Mouse (Mus musculus) embryonic fibroblast, embryonic 13.5 days (primary cell): ENCODE measurements around the gene Rgs6. TPM values are rescaled to one million over a fixed set of nuclear protein-coding genes. Genes with fewer than 3 reads are reported as not detected.

ENCODE experiments used
- H3K27ac ChIP-seq: 2 replicates; pipeline ENCODE4 v1.5.1; 2012; ENCODE audit warnings: low read length, control low read depth, inconsistent platforms; ENCODE audit not compliant: insufficient read depth
- H3K4me1 ChIP-seq: 2 replicates; pipeline ENCODE4 v1.6.1; 2011; ENCODE audit warnings: low read length; ENCODE audit not compliant: control insufficient read depth, insufficient read depth
- H3K4me3 ChIP-seq: 2 replicates; pipeline ENCODE4 v1.5.1; 2011; ENCODE audit warnings: mild to moderate bottlenecking, control low read depth, low read length; ENCODE audit not compliant: insufficient read depth
- CTCF ChIP-seq: IDR thresholded peaks from 2 replicates; pipeline ENCODE4 v1.5.1; 2011; ENCODE audit warnings: mild to moderate bottlenecking, control low read depth, low read length, moderate library complexity, borderline replicate concordance; ENCODE audit not compliant: insufficient read depth
- POLR2A ChIP-seq: IDR thresholded peaks from 2 replicates; pipeline ENCODE4 v1.6.1; 2011; ENCODE audit warnings: low read depth, mild to moderate bottlenecking, control low read depth, low read length, moderate library complexity
- polyA plus RNA-seq: library from polyadenylated mRNA; stranded (reverse); fragments of >200 nt; gene quantifications from 2 replicates; pipeline ENCODE4 v1.2.4, GENCODE M21; 2011; ENCODE audit warnings: low read depth; ENCODE audit not compliant: missing spikeins, insufficient read length

Rgs6 gene
- polyA plus RNA-seq, 1 experiment = 3.0 TPM

DNA sequence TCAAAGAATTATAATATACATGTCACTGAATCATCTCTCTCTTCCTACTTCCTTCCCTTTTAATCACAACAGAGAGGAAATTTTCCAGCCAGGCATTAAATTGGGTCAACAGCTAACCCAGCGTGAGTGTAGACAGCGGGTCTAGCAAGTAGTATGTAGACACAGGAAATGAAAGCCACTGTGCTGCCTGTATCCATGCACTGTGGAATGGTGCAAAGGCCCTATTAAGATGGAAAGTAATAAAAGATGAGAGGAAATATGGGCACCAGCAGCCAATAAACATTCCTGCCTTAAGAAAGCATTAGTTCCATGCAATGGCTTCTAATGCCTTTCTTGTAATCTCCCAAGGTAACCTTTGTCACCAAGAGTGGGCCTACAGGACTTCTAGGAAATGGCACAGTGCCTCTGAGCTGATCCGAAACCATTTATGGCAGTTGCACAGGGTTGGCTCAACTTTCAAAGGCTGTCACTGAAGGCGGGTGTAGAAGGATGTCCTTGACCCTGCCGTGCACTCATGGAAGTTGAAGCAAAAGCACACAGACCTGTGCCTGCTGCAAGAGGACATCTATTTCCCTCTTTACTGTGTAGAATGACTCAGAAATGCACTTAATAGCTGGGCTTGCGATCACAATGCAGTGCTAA lies 347.1 kb downstream of the Rgs6 start:
- TF ChIP-seq POLR2A (no peak), CTCF (no peak)
- Histone ChIP-seq H3K4me1 (peaks cover 9% of the 10 kb centered on the region; the same call in 1 of the 2 replicates), H3K27ac (peak overlapping the region; percentile 38; the same call in 1 of the 2 replicates), H3K4me3 (no peak overlapping the region)

DNA sequence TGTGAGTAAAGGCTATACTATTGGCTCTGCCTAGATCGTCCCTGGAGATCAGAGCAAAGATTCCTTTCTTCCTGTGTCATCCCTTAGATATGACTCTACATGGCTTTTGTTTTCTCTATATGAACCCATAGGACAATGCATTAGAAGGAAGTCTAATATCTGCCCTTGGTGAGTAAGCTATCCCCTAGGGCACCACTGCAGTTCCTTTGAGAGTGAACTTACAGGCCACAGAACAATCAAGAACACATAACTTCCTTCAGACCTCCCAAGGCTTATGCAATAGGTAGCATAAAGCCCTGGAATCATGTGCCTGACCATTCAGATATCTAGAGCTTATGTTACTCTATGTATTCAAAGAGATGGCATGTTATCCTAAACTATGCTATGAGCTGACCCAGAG lies 347.7 kb downstream of the Rgs6 start:
- H3K27ac ChIP-seq = peak overlapping the region; percentile 11; the same call in 1 of the 2 replicates
- no peak overlapping the region for H3K4me3 ChIP-seq
- no peak for TF ChIP-seq CTCF
- no peak for TF ChIP-seq POLR2A
- H3K4me1 ChIP-seq = peaks cover 11% of the 10 kb centered on the region; the same call in 1 of the 2 replicates

DNA sequence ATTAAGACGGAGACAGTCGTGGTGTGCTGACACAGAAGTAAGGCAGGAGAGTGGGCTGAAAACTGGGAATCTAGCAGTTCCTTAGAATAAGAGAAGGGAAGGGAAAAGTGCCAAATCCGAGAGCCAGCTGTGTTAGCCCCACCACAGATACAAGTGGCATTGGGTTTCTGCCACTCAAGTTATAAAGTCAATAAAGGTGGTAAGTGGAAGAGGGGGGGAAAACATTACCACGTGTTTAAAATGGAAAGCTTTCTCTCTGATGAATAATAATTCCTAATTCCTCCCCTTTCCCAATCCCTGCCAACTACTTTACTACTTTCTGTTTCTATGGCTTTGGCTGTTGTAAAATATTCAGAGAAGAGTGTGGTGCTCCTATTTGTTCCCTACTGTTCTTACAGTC lies 352.4 kb downstream of the Rgs6 start:
- Histone ChIP-seq H3K4me1 (peaks cover 12% of the 10 kb centered on the region; the same call in 1 of the 2 replicates), H3K27ac (no peak overlapping the region), H3K4me3 (no peak overlapping the region)
- TF ChIP-seq POLR2A (no peak), CTCF (no peak)

DNA sequence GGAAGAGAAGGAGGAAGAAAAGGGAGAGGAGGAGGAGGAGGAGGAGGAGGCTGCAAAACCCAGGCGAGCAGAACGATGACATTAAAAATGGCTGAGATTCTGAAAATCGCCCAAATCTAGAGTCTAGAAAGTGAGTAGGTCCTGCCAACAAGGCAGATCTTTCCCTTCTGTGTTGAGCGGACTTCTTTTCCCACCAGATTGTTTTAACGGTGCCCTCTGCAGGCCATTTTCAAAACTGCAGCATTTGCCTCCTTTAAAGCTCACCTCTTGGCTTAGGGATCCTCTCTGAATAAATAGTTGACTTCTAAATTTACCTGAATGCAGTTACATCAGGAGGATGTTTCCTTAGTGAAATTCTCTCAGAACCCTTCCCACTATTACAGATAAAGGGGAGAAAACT lies 358.4 kb downstream of the Rgs6 start:
- H3K4me1 ChIP-seq = no peaks in the 10 kb centered on the region
- H3K4me3 ChIP-seq = no peak overlapping the region
- no peak overlapping the region for H3K27ac ChIP-seq
- TF ChIP-seq POLR2A (no peak), CTCF (no peak)

DNA sequence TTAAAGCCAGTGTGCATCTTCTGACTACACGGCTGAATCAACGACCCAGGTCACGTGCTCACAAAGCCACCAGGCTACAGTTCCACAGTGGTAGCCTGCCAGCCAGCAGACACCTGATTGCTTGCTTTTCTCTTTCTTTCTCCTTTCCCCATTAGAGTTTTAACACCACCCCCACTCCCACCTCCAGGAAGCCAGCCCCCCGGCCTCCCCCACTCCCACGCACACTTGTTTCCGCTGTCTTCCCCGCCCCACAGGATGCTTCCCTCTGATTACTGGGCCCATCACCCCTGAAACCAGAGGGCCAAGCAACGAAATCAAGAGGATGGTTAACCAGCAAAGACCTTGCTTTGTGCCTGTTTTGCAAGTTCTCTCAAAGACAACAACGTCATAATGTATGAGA lies 373.0 kb downstream of the Rgs6 start:
- Histone ChIP-seq H3K4me1 (no peaks in the 10 kb centered on the region), H3K4me3 (no peak overlapping the region), H3K27ac (no peak overlapping the region)
- TF ChIP-seq POLR2A = no peak
- TF ChIP-seq CTCF = no peak

DNA sequence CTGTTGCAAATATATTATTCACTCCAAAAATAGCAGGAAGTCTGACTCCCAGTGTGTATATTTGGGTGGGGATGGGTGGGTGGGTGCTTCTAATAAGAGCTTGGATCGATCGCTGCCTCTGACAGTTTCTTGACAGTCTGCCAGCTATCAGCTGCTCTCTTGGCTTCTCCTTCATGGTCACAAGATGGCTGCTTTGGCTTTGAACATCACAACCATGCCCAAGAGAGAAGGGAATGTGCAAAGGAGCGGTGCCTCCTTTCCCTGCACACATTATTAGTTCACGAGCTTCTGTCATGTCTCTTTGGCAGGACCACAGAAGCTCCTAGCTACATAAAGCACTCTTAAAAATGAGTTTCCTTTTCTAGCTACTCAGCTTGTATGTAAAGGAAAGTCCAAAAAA lies 373.8 kb downstream of the Rgs6 start:
- no peak overlapping the region for H3K4me3 ChIP-seq
- no peak overlapping the region for H3K27ac ChIP-seq
- H3K4me1 ChIP-seq = no peaks in the 10 kb centered on the region
- TF ChIP-seq POLR2A (no peak), CTCF (no peak)

DNA sequence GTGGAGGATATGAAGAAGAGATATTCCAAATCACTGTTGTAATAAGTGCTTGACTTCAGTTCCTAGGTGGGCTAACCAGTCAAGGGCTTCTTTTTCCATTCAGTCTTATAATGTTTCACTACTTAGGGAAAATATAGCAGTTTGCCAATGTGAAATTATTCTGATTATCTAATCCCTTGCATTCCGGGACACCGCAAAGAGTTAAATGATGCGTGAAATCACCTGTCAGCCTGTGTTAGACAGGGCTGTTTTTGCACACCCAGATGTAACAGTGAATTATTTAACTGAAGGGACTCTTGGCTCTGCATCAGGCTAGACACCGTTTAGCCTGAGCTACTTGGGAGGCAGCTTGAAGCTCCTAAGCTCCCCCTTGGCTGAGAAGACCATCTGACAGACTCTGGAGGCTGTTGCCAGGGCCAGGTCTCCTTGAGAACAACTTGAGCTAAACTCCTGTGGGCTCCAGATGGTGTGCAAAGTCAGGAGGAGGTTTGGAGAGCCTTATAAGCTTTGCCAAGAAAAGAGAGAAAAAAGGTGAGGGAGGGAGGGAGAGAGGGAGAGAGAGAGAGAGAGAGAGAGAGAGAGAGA lies 382.5 kb downstream of the Rgs6 start:
- H3K4me3 ChIP-seq = no peak overlapping the region
- TF ChIP-seq CTCF (no peak), POLR2A (no peak)

DNA sequence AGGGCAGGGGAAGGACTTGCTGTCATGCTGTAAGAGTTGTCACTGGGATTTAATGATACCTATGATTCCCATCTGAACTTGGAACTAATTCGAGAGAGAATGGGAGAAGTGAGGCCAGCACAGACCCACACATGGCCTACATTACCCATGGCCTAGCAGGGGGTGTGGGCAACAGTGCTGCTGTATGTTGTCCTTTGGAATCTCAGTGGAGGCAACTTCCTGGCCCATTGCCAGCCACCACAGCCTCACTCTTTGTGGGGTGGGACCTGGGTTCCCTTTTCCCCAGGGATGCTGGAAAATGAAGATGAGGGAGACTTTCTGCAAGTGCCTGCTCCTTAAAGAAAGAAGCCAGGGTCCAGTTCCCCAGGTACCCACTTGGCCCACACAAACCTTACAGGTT lies 383.1 kb downstream of the Rgs6 start:
- H3K27ac ChIP-seq = no peak overlapping the region
- no peaks in the 10 kb centered on the region; the same call in 1 of the 2 replicates for H3K4me1 ChIP-seq

More for the DNA sequence above, 382.5 kb downstream of the Rgs6 start:
- Histone ChIP-seq H3K27ac (no peak overlapping the region), H3K4me1 (no peaks in the 10 kb centered on the region; the same call in 1 of the 2 replicates)

DNA sequence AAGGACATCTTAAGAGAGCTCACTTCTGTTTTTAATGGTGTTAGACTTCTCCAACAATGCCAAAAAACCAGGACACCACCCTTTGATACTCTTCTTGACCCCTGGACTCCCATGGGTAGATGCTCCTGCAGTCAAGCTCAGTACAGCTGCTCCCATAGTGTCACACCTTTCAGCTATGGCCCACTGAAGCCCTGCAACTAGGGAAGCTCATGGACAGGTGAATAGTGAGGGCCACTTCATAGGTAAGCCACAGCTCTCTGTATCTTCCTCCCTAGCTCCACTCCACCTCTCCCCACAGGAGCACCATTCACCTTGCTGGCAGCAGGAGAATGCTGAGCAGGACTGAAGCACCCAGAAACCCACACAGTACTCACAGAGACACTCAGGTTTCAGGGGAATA lies 384.6 kb downstream of the Rgs6 start:
- H3K27ac ChIP-seq = no peak overlapping the region
- no peaks in the 10 kb centered on the region; the same call in 1 of the 2 replicates for H3K4me1 ChIP-seq
- no peak for TF ChIP-seq CTCF
- no peak for TF ChIP-seq POLR2A
- H3K4me3 ChIP-seq = no peak overlapping the region

More for the DNA sequence above, 383.1 kb downstream of the Rgs6 start:
- no peak for TF ChIP-seq CTCF
- no peak for TF ChIP-seq POLR2A
- H3K4me3 ChIP-seq = no peak overlapping the region

DNA sequence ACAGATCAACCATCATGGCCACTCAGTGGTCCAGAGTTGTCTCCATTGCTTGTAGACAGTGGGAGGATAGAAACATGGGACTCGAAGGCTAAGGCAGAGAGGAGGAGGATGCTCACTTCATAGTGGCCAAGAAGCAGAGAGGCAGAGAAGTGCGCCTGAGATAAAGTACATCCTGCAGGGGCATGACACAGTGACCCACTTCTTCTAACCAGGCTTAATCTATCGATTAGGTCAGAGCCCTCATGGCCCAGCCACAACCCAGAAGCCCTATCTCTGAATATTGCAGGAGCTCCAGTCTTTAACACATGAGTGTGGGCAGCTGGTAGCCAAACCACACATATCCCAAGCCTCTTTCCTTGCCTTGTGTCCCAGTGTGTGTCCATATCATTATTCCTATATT lies 385.7 kb downstream of the Rgs6 start:
- Histone ChIP-seq H3K27ac (no peak overlapping the region), H3K4me3 (no peak overlapping the region)
- TF ChIP-seq POLR2A = no peak
- no peak for TF ChIP-seq CTCF

More for the DNA sequence above, 385.7 kb downstream of the Rgs6 start:
- H3K4me1 ChIP-seq = no peaks in the 10 kb centered on the region; the same call in 1 of the 2 replicates
